Mouse (Mus musculus): ENCODE measurements at regions not wholly inside any gene's neighbourhood (a gene's known extent, or its start where the extent isn't known, plus 50 kb on each side); places are given as distances from the start of the nearest gene placed in this dataset.
A peak's percentile ranks its signal among the peaks of the same experiment; 100 is the strongest.

DNA sequence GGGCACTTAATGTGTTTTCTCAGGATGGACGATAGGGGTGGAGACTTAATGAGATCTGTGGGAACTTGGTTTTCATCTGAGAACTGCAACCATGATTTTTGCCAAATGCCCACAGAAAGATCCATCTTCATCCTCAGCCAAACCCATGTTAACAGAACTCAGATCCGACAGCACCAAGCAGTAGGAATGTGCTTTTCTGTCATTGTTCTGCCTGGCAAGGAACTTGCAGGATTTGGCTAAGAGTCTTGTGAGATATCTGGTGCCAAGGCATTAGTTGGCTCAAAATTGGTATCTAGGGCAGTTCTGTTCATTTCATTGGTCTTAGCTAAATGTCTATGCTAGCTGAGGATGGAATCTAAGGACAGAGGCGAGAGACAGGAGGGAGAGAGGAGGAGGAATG, 182.7 kb upstream of the Adra1b start:
- no peaks in the 10 kb centered on the region for H3K4me1 ChIP-seq (ENCODE audit: control insufficient read depth, insufficient read depth, insufficient read length)
- H3K36me3 ChIP-seq (ENCODE audit: control insufficient read depth, insufficient read depth, low read length) = no peaks in the 10 kb centered on the region
- 78% methylated on average over 3 of the region's 3 CpGs for WGBS
- TF ChIP-seq CTCF (IDR thresholded peaks at IDR 0.05; ENCODE audit: extremely low read depth, insufficient read depth, insufficient read length, insufficient replicate concordance) (no peak), POLR2A (IDR thresholded peaks at IDR 0.05; ENCODE audit: low read depth, low read length) (no peak)
- DNase-seq (ENCODE audit: low read depth in 1 of 2, low spot score in 2 of 2) = no peak
- H3K4me3 ChIP-seq (ENCODE audit: extremely low read depth, insufficient read depth, insufficient read length) = no peak overlapping the region
- H3K27ac ChIP-seq (ENCODE audit: insufficient read depth, low read length) = no peak overlapping the region
- H3K27me3 ChIP-seq (ENCODE audit: control insufficient read depth, insufficient read depth, low read length) = no peaks in the 10 kb centered on the region

- WGBS = 80% methylated on average over 2 of the region's 2 CpGs
- Histone ChIP-seq H3K4me3 (ENCODE audit: extremely low read depth, insufficient read depth, insufficient read length) (no peak overlapping the region), H3K27ac (ENCODE audit: insufficient read depth, low read length) (no peak overlapping the region), H3K27me3 (ENCODE audit: control insufficient read depth, insufficient read depth, low read length) (no peaks in the 10 kb centered on the region), H3K4me1 (ENCODE audit: control insufficient read depth, insufficient read depth, insufficient read length) (no peaks in the 10 kb centered on the region), H3K36me3 (ENCODE audit: control insufficient read depth, insufficient read depth, low read length) (no peaks in the 10 kb centered on the region)
- TF ChIP-seq POLR2A (IDR thresholded peaks at IDR 0.05; ENCODE audit: low read depth, low read length) = no peak
- TF ChIP-seq CTCF (IDR thresholded peaks at IDR 0.05; ENCODE audit: extremely low read depth, insufficient read depth, insufficient read length, insufficient replicate concordance) = peak; percentile 41; the same call in 1 of the 2 replicates
- peak in 1 of 2 experiments; percentile 5 for DNase-seq (ENCODE audit: low read depth in 1 of 2, low spot score in 2 of 2)
These were observed 185.9 kb upstream of the Adra1b start for GRCm38 (mm10) chr11:44086951-44087350.

GRCm38 (mm10) chr11:44089514-44089913, 188.5 kb upstream of the Adra1b start:
- 91% methylated on average over 9 of the region's 9 CpGs for WGBS
- no peak overlapping the region for H3K4me3 ChIP-seq (ENCODE audit: extremely low read depth, insufficient read depth, insufficient read length)
- no peak for TF ChIP-seq CTCF (IDR thresholded peaks at IDR 0.05; ENCODE audit: extremely low read depth, insufficient read depth, insufficient read length, insufficient replicate concordance)

GRCm38 (mm10) chr11:44095280-44095679, 194.3 kb upstream of the Adra1b start:
- no peak overlapping the region for H3K4me3 ChIP-seq (ENCODE audit: extremely low read depth, insufficient read depth, insufficient read length)
- H3K36me3 ChIP-seq (ENCODE audit: control insufficient read depth, insufficient read depth, low read length) = no peaks in the 10 kb centered on the region
- no peaks in the 10 kb centered on the region for H3K27me3 ChIP-seq (ENCODE audit: control insufficient read depth, insufficient read depth, low read length)
- WGBS = 88% methylated on average over 4 of the region's 4 CpGs
- no peak for TF ChIP-seq POLR2A (IDR thresholded peaks at IDR 0.05; ENCODE audit: low read depth, low read length)
- TF ChIP-seq CTCF (IDR thresholded peaks at IDR 0.05; ENCODE audit: extremely low read depth, insufficient read depth, insufficient read length, insufficient replicate concordance) = no peak
- H3K4me1 ChIP-seq (ENCODE audit: control insufficient read depth, insufficient read depth, insufficient read length) = no peaks in the 10 kb centered on the region
- no peak for DNase-seq (ENCODE audit: low read depth in 1 of 2, low spot score in 2 of 2)
- no peak overlapping the region for H3K27ac ChIP-seq (ENCODE audit: insufficient read depth, low read length)

More at GRCm38 (mm10) chr11:44089514-44089913, 188.5 kb upstream of the Adra1b start:
- no peaks in the 10 kb centered on the region for H3K27me3 ChIP-seq (ENCODE audit: control insufficient read depth, insufficient read depth, low read length)
- no peaks in the 10 kb centered on the region for H3K4me1 ChIP-seq (ENCODE audit: control insufficient read depth, insufficient read depth, insufficient read length)
- no peak for DNase-seq (ENCODE audit: low read depth in 1 of 2, low spot score in 2 of 2)
- H3K27ac ChIP-seq (ENCODE audit: insufficient read depth, low read length) = no peak overlapping the region
- H3K36me3 ChIP-seq (ENCODE audit: control insufficient read depth, insufficient read depth, low read length) = no peaks in the 10 kb centered on the region

DNA sequence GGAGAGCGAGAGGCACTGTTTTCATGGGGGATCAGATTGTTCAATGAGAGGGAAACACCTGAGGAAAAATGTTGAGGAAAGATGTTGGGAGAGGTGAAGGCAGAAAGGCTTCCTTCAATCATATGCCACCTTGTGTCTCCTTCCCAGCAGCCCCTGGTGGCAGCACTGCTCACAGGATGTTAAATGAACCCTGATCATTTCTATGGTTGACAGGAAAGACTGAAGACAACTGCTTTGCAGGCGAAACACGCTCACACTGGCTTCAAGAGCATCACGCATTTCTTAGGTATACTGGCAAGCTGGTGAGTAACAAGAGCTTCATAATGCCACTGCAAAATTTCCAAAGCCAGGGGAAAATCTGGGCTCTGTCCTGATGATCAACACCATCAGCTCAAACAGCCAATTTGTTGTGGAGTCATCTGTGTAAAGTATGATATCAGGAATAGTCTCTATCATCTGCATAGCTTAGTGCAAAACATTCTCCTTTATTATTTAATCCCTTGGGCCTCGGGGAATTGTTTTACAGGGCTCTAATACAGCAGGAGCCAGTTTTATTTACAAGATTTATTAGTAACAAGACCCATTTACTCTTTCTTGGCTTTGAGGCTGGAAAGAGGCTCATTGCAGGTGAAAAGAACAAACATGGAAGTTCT, 202.3 kb upstream of the Adra1b start:
- Histone ChIP-seq H3K27ac (ENCODE audit: insufficient read depth, low read length) (no peak overlapping the region), H3K36me3 (ENCODE audit: control insufficient read depth, insufficient read depth, low read length) (no peaks in the 10 kb centered on the region), H3K4me3 (ENCODE audit: extremely low read depth, insufficient read depth, insufficient read length) (no peak overlapping the region), H3K27me3 (ENCODE audit: control insufficient read depth, insufficient read depth, low read length) (no peaks in the 10 kb centered on the region), H3K4me1 (ENCODE audit: control insufficient read depth, insufficient read depth, insufficient read length) (no peaks in the 10 kb centered on the region)
- 83% methylated on average over 5 of the region's 5 CpGs for WGBS
- TF ChIP-seq POLR2A (IDR thresholded peaks at IDR 0.05; ENCODE audit: low read depth, low read length) = no peak
- TF ChIP-seq CTCF (IDR thresholded peaks at IDR 0.05; ENCODE audit: extremely low read depth, insufficient read depth, insufficient read length, insufficient replicate concordance) = no peak
- no peak for DNase-seq (ENCODE audit: low read depth in 1 of 2, low spot score in 2 of 2)

GRCm38 (mm10) chr11:44103841-44104191, 202.8 kb upstream of the Adra1b start:
- no peaks in the 10 kb centered on the region for H3K27me3 ChIP-seq (ENCODE audit: control insufficient read depth, insufficient read depth, low read length)
- DNase-seq (ENCODE audit: low read depth in 1 of 2, low spot score in 2 of 2) = no peak

DNA sequence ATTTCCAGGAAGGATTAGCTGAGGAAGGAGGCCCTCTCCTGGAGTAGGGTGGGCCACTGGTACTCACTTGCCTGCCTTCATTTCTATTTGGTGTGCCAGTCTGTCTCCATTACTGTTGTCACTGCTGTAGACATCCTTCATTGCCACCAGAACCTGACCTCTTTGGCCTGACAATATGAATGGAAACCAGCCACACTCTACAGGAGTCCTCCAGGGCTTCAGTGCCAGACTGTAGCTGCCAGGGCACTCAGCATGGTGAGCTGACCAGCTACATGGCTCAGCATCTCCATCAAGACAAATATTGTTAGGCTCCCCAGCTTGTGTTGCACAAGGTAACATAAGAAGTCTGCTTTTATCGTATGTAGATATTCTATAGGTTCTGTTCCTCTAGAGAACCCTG, 205.2 kb upstream of the Adra1b start:
- no peaks in the 10 kb centered on the region for H3K27me3 ChIP-seq (ENCODE audit: control insufficient read depth, insufficient read depth, low read length)
- no peak overlapping the region for H3K4me3 ChIP-seq (ENCODE audit: extremely low read depth, insufficient read depth, insufficient read length)
- H3K36me3 ChIP-seq (ENCODE audit: control insufficient read depth, insufficient read depth, low read length) = no peaks in the 10 kb centered on the region
- no peak overlapping the region for H3K27ac ChIP-seq (ENCODE audit: insufficient read depth, low read length)
- no peaks in the 10 kb centered on the region for H3K4me1 ChIP-seq (ENCODE audit: control insufficient read depth, insufficient read depth, insufficient read length)
- no peak for DNase-seq (ENCODE audit: low read depth in 1 of 2, low spot score in 2 of 2)
- 87% methylated on average over 1 of the region's 1 CpGs for WGBS
- TF ChIP-seq POLR2A (IDR thresholded peaks at IDR 0.05; ENCODE audit: low read depth, low read length) (no peak), CTCF (IDR thresholded peaks at IDR 0.05; ENCODE audit: extremely low read depth, insufficient read depth, insufficient read length, insufficient replicate concordance) (no peak)

More at GRCm38 (mm10) chr11:44103841-44104191, 202.8 kb upstream of the Adra1b start:
- no peak overlapping the region for H3K27ac ChIP-seq (ENCODE audit: insufficient read depth, low read length)
- TF ChIP-seq CTCF (IDR thresholded peaks at IDR 0.05; ENCODE audit: extremely low read depth, insufficient read depth, insufficient read length, insufficient replicate concordance) (no peak), POLR2A (IDR thresholded peaks at IDR 0.05; ENCODE audit: low read depth, low read length) (no peak)
- no peaks in the 10 kb centered on the region for H3K4me1 ChIP-seq (ENCODE audit: control insufficient read depth, insufficient read depth, insufficient read length)
- no peak overlapping the region for H3K4me3 ChIP-seq (ENCODE audit: extremely low read depth, insufficient read depth, insufficient read length)
- H3K36me3 ChIP-seq (ENCODE audit: control insufficient read depth, insufficient read depth, low read length) = no peaks in the 10 kb centered on the region

All from spleen, adult 2 months (tissue).